Mouse (Mus musculus) hindbrain, embryonic 11.5 days (tissue): Measurements from ENCODE around the gene Sirpb1a. TPM values are rescaled to one million over a fixed set of nuclear protein-coding genes. Genes with fewer than 3 reads are reported as not detected.

Experiments used
- ATAC-seq: fragments of 200-750 bp; cut with Nextera tagmentation; 2 replicates; pipeline ENCODE4 v1.8.0; 2017; ENCODE audit warnings: mild to moderate bottlenecking, moderate TSS enrichment, moderate library complexity; ENCODE audit not compliant: low FRiP score
- DNase-seq: peaks from one replicate; pipeline ENCODE4 v3.0.0-alpha.2; 2015; ENCODE audit warnings: low spot score
- H3K27ac ChIP-seq: fragments of 300-500 bp; sonication (generic); 2 replicates; pipeline ENCODE4 v1.5.1; 2014; ENCODE audit warnings: mild to moderate bottlenecking, low read depth, low read length
- H3K27me3 ChIP-seq: fragments of 300-500 bp; sonication (generic); 2 replicates; pipeline ENCODE4 v1.6.1; 2014; ENCODE audit warnings: mild to moderate bottlenecking, low read length, moderate library complexity, mixed read lengths; ENCODE audit not compliant: control insufficient read depth, insufficient read depth
- H3K36me3 ChIP-seq: fragments of 300-500 bp; sonication (generic); 2 replicates; pipeline ENCODE4 v1.6.1; 2014; ENCODE audit warnings: mild to moderate bottlenecking, low read length, moderate library complexity, mixed read lengths; ENCODE audit not compliant: control insufficient read depth, insufficient read depth
- H3K4me1 ChIP-seq: fragments of 300-500 bp; sonication (generic); replicated peaks from 2 replicates; pipeline ENCODE4 v1.6.1; 2014; ENCODE audit warnings: low read length, mixed read lengths; ENCODE audit not compliant: control insufficient read depth, insufficient read depth
- H3K4me2 ChIP-seq: fragments of 300-500 bp; sonication (generic); replicated peaks from 2 replicates; pipeline ENCODE4 v1.6.1; 2014; ENCODE audit warnings: mild to moderate bottlenecking, low read depth, low read length
- H3K4me3 ChIP-seq: fragments of 300-500 bp; sonication (generic); 2 replicates; pipeline ENCODE4 v1.5.1; 2014; ENCODE audit warnings: low read depth, low read length
- H3K9ac ChIP-seq: fragments of 300-500 bp; sonication (generic); 2 replicates; pipeline ENCODE4 v1.6.1; 2014; ENCODE audit warnings: low read depth, low read length
- H3K9me3 ChIP-seq: fragments of 300-500 bp; sonication (generic); 2 replicates; pipeline ENCODE4 v1.6.1; 2016; ENCODE audit warnings: low read length; ENCODE audit not compliant: control insufficient read depth
- WGBS: fragments of 180-500 bp; shearing (Covaris S2); extraction: QIAGEN DNeasy Blood & Tissue Kit; methylation state at CpG from one replicate; pipeline ENCODE4 v1.1.7; 2014; 5-methylcytosine and 5-hydroxymethylcytosine counted together
- polyA plus RNA-seq: library from polyadenylated mRNA; unstranded; fragments of >200 nt; fragmentation: Nextera tagmentation; extraction: Ambion mirVana; gene quantifications from 2 replicates; pipeline ENCODE4 v1.2.1, GENCODE M21; 2014

The Sirpb1a gene
- polyA plus RNA-seq, 1 experiment from 2014 or later, result not detected

- no peak overlapping the region for H3K4me3 ChIP-seq
- ATAC-seq (no peak), DNase-seq (no peak)
- H3K9ac ChIP-seq, result no peak overlapping the region
- no peaks in the 10 kb centered on the region for H3K9me3 ChIP-seq
- no peak overlapping the region for H3K4me2 ChIP-seq
- 65% methylated on average over 1 of the region's 1 CpGs for WGBS
- no peaks in the 10 kb centered on the region for H3K4me1 ChIP-seq
- no peaks in the 10 kb centered on the region for H3K27me3 ChIP-seq
- no peaks in the 10 kb centered on the region for H3K36me3 ChIP-seq
- no peak overlapping the region for H3K27ac ChIP-seq
These were observed 86.0 kb downstream of the Sirpb1a start for GRCm38 (mm10) chr3:15340287-15340686.

DNA sequence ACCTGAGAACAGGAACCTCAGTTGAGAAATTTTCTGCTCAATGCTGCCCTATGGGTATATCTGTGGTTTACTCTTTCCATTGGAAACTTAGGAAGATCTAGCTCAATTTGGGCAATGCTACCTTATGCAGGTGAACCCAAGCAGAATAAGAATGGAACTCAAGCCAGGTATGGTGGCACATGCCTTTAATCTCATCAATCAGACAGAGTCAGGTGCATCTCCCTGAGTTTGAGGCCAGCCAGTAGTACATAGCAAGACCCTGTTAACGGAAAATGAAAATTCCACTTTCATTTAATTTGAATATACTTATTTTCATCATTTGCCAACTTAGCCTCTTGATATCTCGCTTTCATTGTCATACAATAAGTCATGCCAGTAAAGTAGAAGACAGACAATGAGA lies 92.1 kb downstream of the Sirpb1a start:
- WGBS, result 78% methylated on average over 2 of the region's 2 CpGs
- H3K9me3 ChIP-seq, result no peaks in the 10 kb centered on the region
- no peak for DNase-seq

DNA sequence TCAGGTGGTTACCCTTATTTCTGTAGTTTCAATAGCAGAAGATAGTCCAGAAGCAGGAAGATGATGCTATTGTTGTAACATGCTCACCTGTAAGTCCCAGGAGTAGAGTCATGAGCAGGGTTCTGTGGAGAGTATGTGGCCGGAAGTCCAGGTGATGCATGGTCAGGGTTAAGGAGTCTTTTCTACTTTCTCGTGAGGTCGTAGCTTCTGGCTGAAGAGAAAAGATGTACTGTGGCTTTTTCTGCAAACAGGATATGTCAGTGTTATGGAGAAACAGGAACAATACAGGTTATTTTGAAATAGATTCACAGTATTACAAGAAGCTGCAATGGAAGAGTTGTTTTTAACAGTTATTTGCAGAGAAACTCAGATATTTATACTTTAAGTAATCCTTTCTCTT lies 94.3 kb downstream of the Sirpb1a start, which contains the start of gene Gm9733:
Gene Gm9733 (minus strand): TSS at position 240 of the 400 bp plus-strand sequence.
- no peaks in the 10 kb centered on the region for H3K27me3 ChIP-seq
- no peak for DNase-seq
- H3K27ac ChIP-seq, result no peak within 1 kb of the TSS
- H3K4me1 ChIP-seq, result no peaks in the 10 kb centered on the region
- H3K36me3 ChIP-seq, result no peaks in the 10 kb centered on the region
- ATAC-seq, result no peak
- H3K4me2 ChIP-seq, result no peak within 1 kb of the TSS
- no peak within 1 kb of the TSS for H3K9ac ChIP-seq
- H3K9me3 ChIP-seq, result no peaks in the 10 kb centered on the region
- 89% methylated on average over 3 of the region's 3 CpGs for WGBS
- H3K4me3 ChIP-seq, result no peak within 1 kb of the TSS

More for the DNA sequence above, 92.1 kb downstream of the Sirpb1a start:
- Histone ChIP-seq H3K9ac (no peak overlapping the region), H3K27ac (no peak overlapping the region), H3K4me2 (no peak overlapping the region), H3K4me1 (no peaks in the 10 kb centered on the region), H3K36me3 (no peaks in the 10 kb centered on the region), H3K4me3 (no peak overlapping the region), H3K27me3 (no peaks in the 10 kb centered on the region)
- peak; percentile 52; the same call in 1 of the 2 replicates for ATAC-seq

GRCm38 (mm10) chr3:15331545-15331944 lies 94.8 kb downstream of the Sirpb1a start:
- Histone ChIP-seq H3K27me3 (no peaks in the 10 kb centered on the region), H3K4me2 (no peak overlapping the region), H3K9me3 (no peaks in the 10 kb centered on the region), H3K4me1 (no peaks in the 10 kb centered on the region), H3K36me3 (no peaks in the 10 kb centered on the region), H3K4me3 (no peak overlapping the region), H3K9ac (no peak overlapping the region), H3K27ac (no peak overlapping the region)
- no peak for ATAC-seq
- 77% methylated on average over 3 of the region's 3 CpGs for WGBS
- no peak for DNase-seq

DNA sequence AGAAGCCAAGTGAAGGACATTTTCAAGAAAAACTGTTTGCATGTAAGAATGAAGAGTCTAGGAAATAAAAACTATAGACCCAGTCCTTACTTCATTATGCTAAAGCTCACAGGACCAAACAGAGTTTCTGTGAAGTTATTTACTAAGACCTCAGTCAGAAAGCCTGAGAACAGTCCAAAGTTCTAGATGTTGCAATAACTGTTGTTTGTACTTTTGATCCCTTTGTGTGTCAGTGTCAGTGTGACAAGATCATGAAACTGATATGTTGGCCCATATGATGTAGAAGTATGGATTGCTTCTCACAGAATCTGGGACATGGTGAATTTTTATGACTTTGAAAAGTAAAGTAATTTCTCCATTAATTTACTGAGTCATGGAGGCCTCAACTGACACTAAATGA lies 96.8 kb downstream of the Sirpb1a start:
- Histone ChIP-seq H3K36me3 (no peaks in the 10 kb centered on the region), H3K4me3 (no peak overlapping the region), H3K9ac (no peak overlapping the region), H3K4me2 (no peak overlapping the region), H3K4me1 (no peaks in the 10 kb centered on the region), H3K9me3 (no peaks in the 10 kb centered on the region), H3K27ac (no peak overlapping the region), H3K27me3 (no peaks in the 10 kb centered on the region)
- ATAC-seq (no peak), DNase-seq (no peak)

Other genes with a start within 250 kb of the Sirpb1a start
- gene Gm9733, start 94.2 kb downstream of the Sirpb1a start, polyA plus RNA-seq, result not detected in 2 replicates
- gene Sirpb1b, start 148.5 kb upstream of the Sirpb1a start, polyA plus RNA-seq, result not detected in 2 replicates